Mouse (Mus musculus): ENCODE measurements around the gene Rp2. TPM values are rescaled to one million over a fixed set of nuclear protein-coding genes. Genes with fewer than 3 reads are reported as not detected.
A peak's percentile ranks its signal among the peaks of the same experiment; 100 is the strongest.

Gene Rp2
- polyA plus RNA-seq, 2 experiments from 2014 or later, result 7.6 to 11.0 TPM

- peak; percentile 87 for ATAC-seq
Observed at GRCm38 (mm10) chrX:20425140-20425838, 61.0 kb downstream of the Rp2 start, which contains the start of gene Jade3. TSS of gene Jade3 (plus strand) at chrX:20425688.

DNA sequence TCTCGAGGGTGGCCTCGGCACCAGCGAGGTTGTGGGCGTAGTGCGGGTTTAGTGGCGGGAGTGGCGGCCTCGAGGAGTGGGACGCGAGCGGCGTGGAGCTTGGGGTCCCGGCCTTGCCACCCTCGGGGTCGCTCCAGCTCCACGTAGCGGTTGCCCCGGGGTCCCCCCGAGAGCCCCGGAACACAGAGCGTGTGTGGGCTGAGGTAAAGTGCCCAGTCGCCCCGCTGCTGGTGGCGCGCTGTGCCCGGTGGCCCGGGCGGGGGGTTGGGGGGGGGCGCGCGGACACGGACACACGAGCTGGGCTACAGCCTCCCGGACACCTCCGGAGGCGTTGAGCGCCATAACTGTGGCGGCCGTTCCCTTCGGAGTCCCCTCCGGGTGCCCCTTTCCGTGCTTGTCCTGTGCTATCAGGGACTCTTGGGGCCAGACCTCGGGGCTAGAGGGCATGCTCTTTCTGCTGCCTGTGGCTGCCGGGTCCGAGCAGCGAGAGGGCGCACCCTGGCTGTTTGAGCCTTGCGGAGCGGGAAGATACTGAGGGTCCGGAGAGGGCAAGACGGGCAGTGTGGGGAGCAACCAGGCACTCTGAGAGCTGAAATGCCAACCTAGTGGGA lies 61.7 kb downstream of the Rp2 start:
- ATAC-seq, result peak; percentile 21

Other genes starting within 250 kb of the Rp2 start
- gene Slc9a7, start 72.7 kb upstream of the Rp2 start, polyA plus RNA-seq (2017; shearing (Covaris generic)), result 1 to 10 TPM; 4.7 to 5.7 TPM
- 1 to 10 TPM; 1.2 to 1.3 TPM for gene Jade3, start 61.2 kb downstream of the Rp2 start, polyA plus RNA-seq (2017; shearing (Covaris generic))
- not detected for gene Rgn, start 185.3 kb downstream of the Rp2 start, polyA plus RNA-seq (2017; shearing (Covaris generic))

Data from CD4-positive, CD25-positive, alpha-beta regulatory T cell, adult 4 months (primary cell).